Mouse (Mus musculus) brain, embryonic 14.5 days (tissue): ENCODE measurements around the gene Nsa2.

Experiments used
- CTCF ChIP-seq: fragments of 200-500 bp; IDR thresholded peaks from 2 replicates; pipeline ENCODE4 v1.5.1; 2012; ENCODE audit warnings: inconsistent platforms, mild to moderate bottlenecking, moderate library complexity, borderline replicate concordance; ENCODE audit not compliant: insufficient read depth, insufficient read length; ENCODE audit errors: extremely low read depth
- POLR2A ChIP-seq: fragments of 200-500 bp; IDR thresholded peaks from 2 replicates; pipeline ENCODE4 v1.6.1; 2012; ENCODE audit warnings: mild to moderate bottlenecking, inconsistent platforms, borderline replicate concordance; ENCODE audit not compliant: poor library complexity, insufficient read depth, insufficient read length, severe bottlenecking; ENCODE audit errors: extremely low read depth

DNA sequence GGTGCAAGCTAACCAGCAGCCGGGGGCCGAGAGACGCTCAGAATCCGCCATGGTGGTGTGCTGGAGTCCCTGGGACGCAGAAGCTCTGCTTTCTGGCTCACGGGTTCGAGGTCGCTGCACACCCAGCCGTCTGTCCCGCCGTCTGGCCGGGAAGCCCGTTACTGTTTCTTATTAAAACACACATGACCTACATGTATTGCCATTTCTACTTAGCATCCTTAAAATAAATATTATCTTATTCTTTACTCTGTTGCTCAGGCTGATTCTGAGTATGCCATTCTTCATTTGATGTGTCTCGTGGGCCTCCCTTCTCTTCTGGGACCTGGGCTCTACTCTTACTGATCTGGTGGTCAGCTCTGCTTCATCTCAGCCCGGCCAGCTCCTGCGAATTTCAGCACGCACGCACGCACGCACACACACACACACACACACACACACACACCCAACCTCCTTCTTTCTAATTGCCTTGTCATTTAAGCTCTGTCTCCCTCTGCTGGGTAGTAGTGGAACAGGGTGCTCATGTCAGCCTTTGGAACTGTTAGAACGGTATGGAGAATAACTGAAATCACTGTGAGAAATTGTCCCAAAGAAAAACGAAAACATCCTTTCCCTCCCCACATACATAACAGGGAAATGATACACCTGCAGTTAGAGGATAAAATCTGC is 38.4 kb downstream of the Nsa2 start, which contains the start of gene Gm6169:
- peak; percentile 70; the same call in 1 of the 2 replicates for TF ChIP-seq CTCF
- no peak for TF ChIP-seq POLR2A
